Mouse (Mus musculus): Measurements from ENCODE around the gene Dnah9.

- TF ChIP-seq EP300 (IDR thresholded peaks at IDR 0.05) (no peak), CTCF (IDR thresholded peaks at IDR 0.05) (no peak)
Measured at GRCm38 (mm10) chr11:65909195-65909594, 259.2 kb downstream of the Dnah9 start.

All from lung, postnatal 0 days (tissue).